Mouse (Mus musculus): Measurements from ENCODE around the gene Sox5.

DNA sequence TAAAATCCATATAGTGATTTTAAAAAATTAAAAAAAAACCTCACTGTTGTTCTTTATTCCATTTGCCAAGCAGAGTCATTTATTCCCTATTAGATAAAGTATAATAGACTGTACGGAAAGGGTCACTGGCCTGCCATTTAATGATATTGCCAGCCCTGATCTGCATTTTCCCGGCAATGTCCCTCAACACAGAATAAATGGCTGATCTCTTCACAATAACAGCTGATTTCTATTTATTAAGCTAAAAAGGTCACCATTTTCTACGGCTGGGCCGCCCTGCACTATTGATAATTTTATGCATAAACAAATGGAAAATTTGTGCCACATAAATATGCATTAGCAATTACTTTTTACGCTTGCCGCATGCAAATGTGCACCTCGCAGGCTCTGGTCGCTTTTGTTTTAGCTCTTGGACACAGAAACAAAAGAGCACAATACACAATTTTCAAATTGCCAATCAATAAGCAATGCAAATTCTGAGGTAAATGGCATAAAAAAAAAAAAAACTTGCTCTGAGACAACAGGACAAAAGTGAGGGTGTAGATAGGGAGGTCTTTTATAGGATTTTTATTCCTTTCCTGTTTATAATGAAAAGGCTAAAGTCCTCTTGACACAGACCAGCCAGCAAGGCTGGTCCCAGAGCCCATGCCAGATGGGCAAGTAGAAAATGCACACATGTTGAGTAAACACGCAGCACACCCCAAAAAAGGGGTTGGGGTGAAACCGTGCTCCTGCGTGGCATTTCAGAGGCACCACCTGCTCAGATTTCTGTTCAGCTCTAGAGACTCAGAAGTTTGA, 278.2 kb downstream of the Sox5 start:
- TF ChIP-seq POLR2A (IDR thresholded peaks at IDR 0.05; ENCODE audit: control insufficient read depth, extremely low read depth, insufficient read depth, low read length, poor library complexity) (no peak), CTCF (IDR thresholded peaks at IDR 0.05; ENCODE audit: borderline replicate concordance, control insufficient read depth, extremely low read depth, insufficient read depth, low read length, poor library complexity) (no peak)
